Comparison of ENCODE assay signal across 21 mouse cellular contexts in genomic region chr6:91650255-91650654, GRCm38 (mm10). TPM values are rescaled to one million over a fixed set of nuclear protein-coding genes. Genes with fewer than 3 reads are reported as not detected.
DNase-seq lines count a peak whose midpoint lies in the region; ATAC-seq and TF ChIP-seq lines count a peak whose summit lies in the region.
"Had no signal": no experiment of that assay in that cellular context is flagged by ENCODE, and none has a peak within 500 bp of the region (broad histone marks: within the 10 kb centered on the region; RNA-seq: fewer than 3 reads in every experiment).

No protein-coding gene starts in this region.

- WGBS in lung, embryonic 14.5 days: 57% methylated on average over 9 of the region's 9 CpGs

- no peaks in the 10 kb centered on the region for H3K9me3 ChIP-seq in lung, embryonic 14.5 days (ENCODE audit: low read depth, low read length)
- H3K9me3 ChIP-seq: embryonic facial prominence, embryonic 12.5 days; forebrain, embryonic 12.5 days; heart, embryonic 15.5 days; hindbrain, embryonic 13.5 days had no signal

- no peak overlapping the region for H3K27ac ChIP-seq in lung, embryonic 14.5 days (ENCODE audit: low read depth)
- H3K27ac ChIP-seq: embryonic facial prominence, embryonic 12.5 days; forebrain, embryonic 12.5 days; heart, embryonic 15.5 days; hindbrain, embryonic 13.5 days; hindbrain, postnatal 0 days had no signal

- ATAC-seq in lung, embryonic 14.5 days (ENCODE audit: insufficient read depth): no peak
- ATAC-seq: forebrain, embryonic 16.5 days; hindbrain, postnatal 0 days had no signal

- H3K4me2 ChIP-seq in lung, embryonic 14.5 days: no peak overlapping the region
- H3K4me2 ChIP-seq: embryonic facial prominence, embryonic 12.5 days; forebrain, embryonic 12.5 days; heart, embryonic 15.5 days; hindbrain, embryonic 13.5 days had no signal

- H3K4me3 ChIP-seq in lung, embryonic 14.5 days (ENCODE audit: low read depth, low read length): no peak overlapping the region
- H3K4me3 ChIP-seq: embryonic facial prominence, embryonic 12.5 days; forebrain, embryonic 12.5 days; heart, embryonic 15.5 days; hindbrain, embryonic 13.5 days had no signal

- H3K9ac ChIP-seq in lung, embryonic 14.5 days: no peak overlapping the region
- H3K9ac ChIP-seq: embryonic facial prominence, embryonic 12.5 days; forebrain, embryonic 12.5 days; heart, embryonic 15.5 days; hindbrain, embryonic 13.5 days had no signal

- DNase-seq in lung, embryonic 14.5 days: peak; percentile 34
- DNase-seq in lung, adult 18-20 months: no peak
- peak; percentile 61 for DNase-seq in brain, adult 2 months (ENCODE audit: low read depth, low spot score)
- DNase-seq in gonadal fat pad, adult 2 months (ENCODE audit: low read depth): peak; percentile 86
- DNase-seq in lung, postnatal 25 days (ENCODE audit: low spot score): peak; percentile 19
- no peak for DNase-seq in left cerebral cortex, postnatal 36 days (ENCODE audit: low spot score in 2 of 2)
- DNase-seq in testis, postnatal 10 days (ENCODE audit: low spot score): no peak
- DNase-seq: adrenal gland, adult 2 months; adrenal gland, postnatal 25 days; cerebellum, adult 2 months; cerebellum, postnatal 10 days; embryo, embryonic 11 days; gastrocnemius, postnatal 10 days; heart, postnatal 14 days had no signal

- TF ChIP-seq CTCF in lung, embryonic 14.5 days (IDR thresholded peaks at IDR 0.05; ENCODE audit: low read depth): no peak

- H3K36me3 ChIP-seq in lung, embryonic 14.5 days (ENCODE audit: insufficient read depth): no peaks in the 10 kb centered on the region
- H3K36me3 ChIP-seq: embryonic facial prominence, embryonic 12.5 days; forebrain, embryonic 12.5 days; heart, embryonic 15.5 days; hindbrain, embryonic 13.5 days had no signal

- H3K27me3 ChIP-seq in lung, embryonic 14.5 days (ENCODE audit: insufficient read depth, low read length): no peaks in the 10 kb centered on the region
- H3K27me3 ChIP-seq: CH12.LX; embryonic facial prominence, embryonic 12.5 days; forebrain, embryonic 12.5 days; hindbrain, embryonic 13.5 days had no signal

- intact Hi-C loops in left cerebral cortex, postnatal 36 days (cut with DNase I): no loop called here

- H3K4me1 ChIP-seq in lung, embryonic 14.5 days (ENCODE audit: insufficient read depth): no peaks in the 10 kb centered on the region

RNA-seq across cellular contexts. Expression of gene Slc6a6, which starts 33.6 kb away (rescaled TPM):
- 47.6 and 50.7 TPM in 2 replicates for polyA plus RNA-seq in lung, embryonic 14.5 days (2014; fragmentation: Nextera tagmentation; extraction: Ambion mirVana)
- polyA plus RNA-seq in gonadal fat pad, adult 2 months (2012; rRNA removed): 51.6 and 58.7 TPM in 2 replicates
- total RNA-seq in left cerebral cortex, postnatal 36 days (2021): 100 to 1,000 TPM; 120 to 170 TPM

Comparison
In these comparisons a context has a peak if more than half of its experiments do, and no peak if none do; other contexts are left out.
1. DNase-seq: peak in lung, embryonic 14.5 days (single experiment), brain, adult 2 months (single experiment), gonadal fat pad, adult 2 months (single experiment) and lung, postnatal 25 days (single experiment); none in lung, adult 18-20 months (0 of 2), left cerebral cortex, postnatal 36 days (0 of 2) and testis, postnatal 10 days (single experiment).